Mouse (Mus musculus): ENCODE measurements around the gene Gpr84.

Gene Gpr84

DNA sequence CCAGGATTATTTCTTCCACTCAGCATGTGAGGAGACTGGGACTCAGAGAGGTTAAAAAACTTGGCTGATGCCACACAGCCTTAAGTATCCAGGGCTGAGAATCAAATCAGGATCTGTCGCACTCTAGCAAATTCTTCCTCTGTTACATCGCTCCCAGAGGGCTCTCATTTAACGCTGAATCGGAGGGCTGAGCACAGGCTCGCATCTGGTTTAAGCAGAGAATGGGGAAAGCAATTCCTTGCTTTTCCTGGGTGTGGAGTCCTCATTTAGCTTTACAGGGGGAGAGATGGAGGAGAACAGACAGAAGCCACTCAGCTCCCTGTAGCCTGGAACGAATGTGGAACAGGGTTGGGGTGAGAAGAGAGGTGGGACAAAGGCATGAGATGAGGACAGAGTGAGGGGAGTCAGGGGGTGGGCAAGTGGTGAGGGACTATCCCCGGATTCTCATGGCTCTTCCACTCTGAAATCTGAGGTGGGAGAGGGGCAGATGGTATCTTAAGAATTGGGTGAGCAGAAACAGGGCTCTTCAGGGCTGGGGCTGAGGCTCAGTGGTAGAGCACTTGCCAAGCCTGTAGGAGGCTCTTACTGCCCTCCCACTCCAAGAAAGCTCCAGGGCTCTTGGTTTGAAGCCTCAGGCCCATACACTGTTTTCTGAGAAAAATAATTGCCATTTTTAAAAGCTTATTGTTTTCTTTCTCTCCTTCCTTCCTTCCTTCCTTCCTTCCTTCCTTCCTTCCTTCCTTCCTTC, 25.2 kb upstream of the Gpr84 start:
- no peak for DNase-seq (ENCODE audit: low spot score)

DNA sequence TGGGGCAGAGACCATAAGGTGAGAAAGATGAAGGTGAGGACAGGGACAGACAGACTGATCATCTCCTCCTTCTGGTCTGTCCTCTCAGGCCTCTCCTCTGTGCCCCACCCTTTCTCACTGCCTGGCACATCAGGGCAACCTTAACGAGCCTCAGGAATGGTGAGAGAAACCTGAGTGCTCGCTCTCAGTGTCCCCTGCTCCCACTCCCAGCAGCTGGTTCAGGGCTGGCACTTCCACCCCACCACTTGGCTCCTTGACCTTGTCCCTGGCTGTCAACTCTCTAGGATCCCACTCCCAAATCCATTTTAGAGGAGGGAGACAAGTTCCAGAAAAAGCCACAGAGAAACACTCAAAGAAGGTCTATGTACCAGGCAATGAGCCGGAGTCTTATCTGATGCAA, 24.6 kb upstream of the Gpr84 start:
- no peak for DNase-seq (ENCODE audit: low spot score)

DNA sequence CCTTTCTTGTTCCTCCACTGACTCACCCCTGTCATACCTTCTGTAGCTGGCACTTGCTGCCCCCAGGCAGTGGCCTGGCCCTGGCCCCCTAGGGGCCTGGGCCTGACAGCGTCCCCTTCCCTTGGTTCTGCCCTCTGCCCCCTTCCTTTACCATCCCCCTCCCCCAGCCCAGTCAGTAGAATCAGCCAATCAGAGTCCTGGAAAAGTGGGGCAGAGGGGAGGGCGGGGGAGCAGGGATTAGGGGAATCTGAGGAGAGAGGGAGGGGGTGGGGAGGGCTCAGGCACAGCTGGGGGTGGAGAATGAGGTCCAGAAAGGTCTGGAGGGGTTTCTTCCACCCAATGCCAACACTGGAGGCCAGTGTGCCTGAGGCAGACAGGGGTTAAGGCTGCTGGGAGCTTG, 23.8 kb upstream of the Gpr84 start:
- no peak for DNase-seq (ENCODE audit: low spot score)

DNA sequence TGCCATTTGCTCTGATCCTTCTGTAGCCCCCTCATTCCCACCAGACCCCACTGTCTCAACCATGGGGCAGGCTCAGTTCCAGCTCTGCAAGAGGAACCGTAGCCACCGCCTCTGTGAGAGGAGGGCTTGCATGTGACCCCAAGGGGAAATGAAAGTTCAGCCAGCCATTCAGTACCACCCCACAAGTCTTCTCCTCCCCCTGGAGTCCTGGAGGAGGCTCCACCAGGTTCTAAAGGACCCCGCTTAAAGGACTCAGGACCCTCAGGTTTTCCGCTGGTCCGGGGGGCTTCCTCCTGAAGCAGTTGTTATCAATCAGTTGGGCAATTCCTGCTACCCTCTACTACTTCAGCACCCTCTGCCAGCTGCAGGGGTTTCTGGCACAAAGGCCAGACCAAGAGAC, 23.3 kb upstream of the Gpr84 start:
- DNase-seq (ENCODE audit: low spot score): no peak

DNA sequence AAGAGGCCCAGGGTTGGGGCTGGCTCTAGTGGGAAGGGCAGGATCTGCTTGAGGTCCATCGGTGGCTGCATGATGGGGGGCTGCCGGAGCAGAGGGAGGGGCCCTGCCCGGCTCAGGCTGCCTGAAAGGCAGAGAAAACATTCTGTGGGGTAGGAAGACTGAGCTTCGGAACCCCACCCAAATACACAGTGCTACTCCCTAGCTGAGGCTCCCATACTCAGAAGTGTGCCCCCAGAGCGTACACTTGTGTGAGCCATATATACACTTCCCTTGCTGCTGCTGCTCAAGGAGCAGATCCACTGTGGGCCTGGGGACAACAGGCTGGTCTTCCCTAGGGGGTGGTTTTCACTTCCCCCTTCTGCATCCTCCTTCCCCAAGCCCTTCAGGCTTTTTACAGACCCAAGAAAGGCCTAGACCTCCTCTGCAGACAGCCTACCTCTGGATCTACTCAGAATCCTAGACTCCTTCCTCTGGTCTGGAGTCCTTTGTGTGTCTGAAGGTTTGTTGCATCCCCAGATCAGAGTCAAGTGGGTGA, 22.7 kb upstream of the Gpr84 start:
- DNase-seq (ENCODE audit: low spot score): no peak

DNA sequence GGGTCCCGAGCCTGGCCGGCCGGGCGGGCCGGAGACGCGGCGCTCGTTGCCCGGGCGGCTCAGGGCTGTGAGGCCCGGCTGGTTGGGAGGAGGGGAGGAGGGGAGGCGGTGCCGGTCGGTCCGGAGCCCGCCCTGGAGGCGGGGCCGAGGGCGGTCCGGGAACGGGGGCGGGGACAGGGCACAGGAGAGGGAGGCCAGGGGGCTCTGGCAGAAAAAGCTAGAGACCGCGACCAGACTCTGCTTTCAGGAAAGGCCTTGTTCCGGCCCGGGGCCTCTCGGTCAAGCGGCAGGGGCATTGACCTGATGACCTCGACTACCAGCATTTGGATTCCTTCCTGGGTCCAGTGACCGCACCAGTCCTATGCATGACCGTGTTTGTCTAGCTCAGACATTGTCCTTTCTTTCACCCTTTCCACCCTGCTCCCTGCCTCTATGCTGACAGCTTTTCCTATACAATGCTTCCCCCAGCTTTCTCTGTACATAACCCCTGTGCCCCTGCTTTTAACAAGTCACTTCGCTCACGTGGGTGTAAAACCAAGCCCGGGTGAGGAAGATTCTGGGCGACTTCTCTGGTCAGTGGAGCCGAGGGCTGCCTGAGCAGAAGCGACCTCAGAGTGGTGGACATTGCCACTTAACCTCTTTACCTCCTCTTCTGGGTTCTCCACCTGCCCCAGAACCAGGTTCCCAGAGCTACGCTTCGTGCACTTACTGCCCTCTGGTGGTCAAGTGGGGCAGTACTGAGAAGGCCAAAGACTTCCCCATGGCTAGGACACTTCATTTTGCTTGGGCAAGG, 13.2 kb upstream of the Gpr84 start:
- peak; percentile 65 for DNase-seq (ENCODE audit: low spot score)

DNA sequence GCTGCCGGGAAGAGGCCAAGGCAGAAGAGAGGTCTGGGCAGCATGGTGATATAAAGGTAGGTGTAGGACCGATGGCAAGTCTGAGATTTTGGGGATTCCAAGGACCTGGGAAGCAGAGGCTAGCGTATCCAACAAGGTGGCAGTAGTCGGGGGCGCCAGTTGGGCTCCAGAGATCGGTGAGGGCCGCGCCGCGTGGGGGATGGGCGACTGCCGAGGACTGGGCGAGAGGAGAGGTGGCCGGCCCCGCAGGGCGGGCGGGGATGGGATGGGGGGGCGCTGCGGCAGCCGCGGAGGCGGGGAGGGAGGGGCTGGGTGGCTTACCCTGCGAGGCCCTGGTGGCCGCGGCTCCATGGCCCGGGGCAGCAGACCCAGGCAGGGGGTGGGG, 12.7 kb upstream of the Gpr84 start:
- DNase-seq (ENCODE audit: low spot score): no peak

DNA sequence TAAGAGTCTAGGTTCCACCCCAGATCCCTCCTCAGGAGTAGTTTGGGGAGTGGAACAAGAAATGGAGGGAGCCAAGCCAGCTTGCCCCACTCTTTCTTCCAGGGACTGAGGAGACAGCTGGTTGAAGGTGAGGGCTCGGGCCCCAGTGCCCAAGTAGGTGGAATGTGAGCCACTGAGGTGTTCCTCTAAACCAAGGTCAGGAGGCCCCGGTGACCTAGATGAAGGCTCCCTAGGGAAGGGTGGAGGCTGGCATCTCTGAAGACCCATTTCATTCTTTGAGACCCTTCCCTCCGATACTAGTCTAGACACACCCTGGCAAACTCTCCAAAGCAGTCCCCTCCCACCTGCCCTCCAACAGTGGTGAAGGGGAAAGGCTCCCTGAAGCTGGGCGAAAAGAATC, 12.0 kb upstream of the Gpr84 start:
- no peak for DNase-seq (ENCODE audit: low spot score)

DNA sequence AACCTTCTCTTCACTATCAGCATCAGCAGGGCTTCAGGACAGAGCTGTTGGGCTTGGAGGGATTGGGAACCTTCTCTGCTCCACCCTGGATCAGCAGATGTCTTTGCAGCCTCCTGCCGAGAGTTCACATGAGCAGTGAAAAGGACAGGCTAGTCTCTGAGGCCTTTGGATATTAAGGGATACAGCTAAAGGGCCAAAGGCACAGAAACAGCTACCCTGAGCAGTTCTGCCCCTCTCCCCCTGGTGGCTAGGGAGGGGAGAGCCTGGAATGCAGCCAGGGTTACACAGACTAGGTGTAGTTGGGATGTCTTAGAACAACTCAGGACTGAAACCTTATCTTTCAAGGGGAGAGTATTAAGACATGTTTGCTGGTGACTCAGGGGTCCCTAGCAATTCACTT, 10.7 kb upstream of the Gpr84 start:
- DNase-seq (ENCODE audit: low spot score): no peak

DNA sequence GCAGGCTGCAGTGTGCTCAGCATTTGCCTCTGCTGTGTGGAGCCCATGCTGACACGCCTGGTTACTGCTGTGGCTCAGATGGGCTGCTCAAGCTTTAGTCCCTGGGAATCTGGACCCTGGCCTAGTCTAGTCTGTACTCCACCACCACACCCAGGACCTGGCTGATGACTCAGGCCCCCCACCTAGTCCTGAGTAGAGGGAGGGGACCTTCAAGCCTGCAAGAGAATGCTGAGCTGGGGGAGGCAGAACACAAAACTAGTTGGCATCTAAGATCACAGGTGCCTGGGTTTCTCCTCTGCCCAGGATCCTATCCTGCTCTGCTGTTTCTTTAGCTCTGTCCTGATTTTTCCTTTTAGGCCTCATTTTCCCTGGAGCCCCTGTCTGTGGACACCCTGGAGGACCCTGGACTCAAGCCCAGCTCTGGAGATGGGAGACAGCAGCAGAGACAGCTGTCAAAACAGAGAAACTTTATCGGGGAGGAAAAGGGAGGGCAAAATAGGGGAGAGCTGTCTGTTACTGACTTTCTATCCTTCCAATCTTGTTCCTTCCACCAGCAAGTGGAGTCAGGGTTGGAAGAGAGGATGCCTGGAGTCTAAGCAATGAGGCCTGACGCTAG, 7.9 kb upstream of the Gpr84 start:
- DNase-seq (ENCODE audit: low spot score): no peak

DNA sequence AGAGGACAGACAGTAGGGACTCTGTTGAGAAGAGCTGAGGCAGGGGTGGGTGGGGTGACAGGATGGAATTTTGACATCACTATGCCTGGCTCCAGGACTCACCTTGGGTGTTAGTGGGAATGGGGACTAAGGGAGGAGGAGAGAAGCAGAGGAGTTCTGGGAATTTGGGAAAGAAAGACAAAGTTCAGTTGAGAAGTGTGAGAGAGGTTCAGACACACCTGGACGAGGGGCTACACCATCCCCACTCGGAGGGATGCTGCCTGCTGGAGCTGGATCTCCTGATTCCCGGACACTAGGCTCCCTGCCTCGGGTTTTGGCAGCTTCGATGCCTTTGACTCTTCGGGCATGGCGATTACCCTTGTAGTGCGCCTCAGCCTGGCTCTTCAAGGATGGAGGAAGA, 7.3 kb upstream of the Gpr84 start:
- no peak for DNase-seq (ENCODE audit: low spot score)

DNA sequence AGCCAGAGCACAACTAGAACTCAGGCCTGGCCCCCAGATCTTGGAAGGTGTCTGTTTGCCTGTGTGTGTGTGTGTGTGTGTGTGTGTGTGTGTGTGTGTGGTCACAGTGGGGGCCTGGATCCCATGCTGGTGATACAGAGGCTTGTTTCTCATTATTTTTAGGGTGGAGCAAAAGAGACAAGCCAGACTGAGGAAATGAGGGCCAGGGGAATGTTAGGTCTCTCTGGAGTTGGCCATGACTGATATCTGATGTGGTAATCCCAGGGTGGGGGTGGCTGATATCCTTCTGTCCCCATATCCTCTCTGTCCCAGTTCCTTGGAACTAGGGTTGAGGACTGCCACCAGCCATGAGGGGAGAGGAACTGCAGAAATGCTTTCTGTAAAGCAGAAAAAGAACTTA, 6.7 kb upstream of the Gpr84 start:
- DNase-seq (ENCODE audit: low spot score): no peak

DNA sequence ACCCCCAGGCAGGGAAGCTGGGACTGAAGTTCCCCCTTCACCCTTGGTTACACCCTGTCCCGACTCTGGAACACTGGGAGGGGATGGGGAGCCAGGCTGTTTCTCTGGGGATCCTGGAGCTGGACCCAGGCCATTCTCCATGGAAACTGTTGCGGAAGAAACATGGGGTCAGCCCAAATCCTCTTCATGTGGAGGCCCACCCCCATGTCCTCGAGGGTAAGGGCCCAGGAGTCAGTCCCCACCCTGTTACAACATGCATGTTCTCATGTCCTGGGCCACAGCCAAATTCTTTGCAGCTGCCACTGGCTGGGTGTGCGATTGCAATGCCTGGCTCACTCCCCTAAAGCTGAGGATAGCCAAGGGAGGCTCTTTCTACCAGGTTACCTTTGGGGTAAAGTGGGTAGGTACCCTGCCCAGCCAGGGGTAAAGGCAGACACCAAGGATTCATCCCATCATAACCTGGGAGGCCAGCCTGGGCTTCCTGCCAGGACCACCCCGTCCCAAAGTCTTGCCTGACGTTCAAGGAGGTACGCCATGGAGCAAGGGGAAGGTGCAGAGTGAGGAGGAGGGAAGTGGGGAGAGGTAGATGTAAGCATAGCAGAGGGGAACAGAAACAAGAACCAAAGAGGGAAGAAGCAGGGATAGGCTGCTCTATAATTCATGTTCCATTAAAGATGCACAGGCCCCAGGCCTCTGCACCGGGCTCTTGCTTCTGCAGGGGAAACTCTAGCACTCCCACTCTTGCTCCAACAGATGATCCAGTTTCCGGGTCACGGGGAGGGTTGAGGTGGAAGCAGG, 5.8 kb upstream of the Gpr84 start:
- no peak for DNase-seq (ENCODE audit: low spot score)

DNA sequence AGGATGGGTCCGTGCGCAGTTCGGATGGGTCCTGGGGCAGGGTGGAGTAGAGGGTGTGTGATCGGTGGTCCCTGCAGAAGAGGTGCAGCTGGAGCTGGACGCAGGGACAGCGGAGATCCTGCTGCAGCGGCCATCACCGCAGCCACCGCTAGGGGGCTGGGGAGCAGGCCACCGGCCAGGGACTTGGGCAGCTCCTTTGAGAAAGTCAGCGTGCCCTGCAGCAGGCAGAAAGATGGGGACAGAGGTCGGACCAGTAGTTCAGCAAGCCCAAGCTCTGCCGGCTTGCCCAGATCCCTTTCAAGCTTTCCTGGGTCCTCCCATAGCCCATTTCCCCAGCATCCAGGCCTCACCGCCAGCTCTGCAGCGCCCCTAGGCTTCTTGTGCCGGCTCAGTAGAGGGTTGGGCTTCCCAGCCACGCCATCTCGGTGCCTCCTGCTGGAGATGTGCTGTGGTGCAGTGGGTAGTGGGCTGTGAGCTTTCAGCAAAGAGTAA, 4.6 kb upstream of the Gpr84 start:
- no peak for DNase-seq (ENCODE audit: low spot score)

DNA sequence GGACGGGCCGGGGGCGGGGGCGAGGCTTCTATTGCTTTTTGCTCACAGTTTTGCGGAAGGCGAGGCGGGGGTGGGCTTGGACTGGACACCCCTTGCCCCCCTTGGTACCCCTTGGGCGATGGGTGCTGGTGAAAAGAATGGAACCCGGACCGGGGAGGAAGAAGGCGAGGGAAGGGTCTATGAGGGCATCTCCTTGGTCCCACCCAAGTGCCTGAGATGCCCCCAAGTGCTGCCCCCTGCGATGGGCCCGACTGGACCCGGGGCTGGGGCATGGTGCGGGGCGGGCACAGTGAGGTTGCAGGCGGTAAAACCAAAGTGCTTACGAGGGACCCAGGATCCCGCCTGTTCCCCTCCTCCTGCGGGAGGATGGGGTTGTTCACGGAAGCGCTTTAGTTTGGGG, 3.8 kb upstream of the Gpr84 start:
- no peak for DNase-seq (ENCODE audit: low spot score)

DNA sequence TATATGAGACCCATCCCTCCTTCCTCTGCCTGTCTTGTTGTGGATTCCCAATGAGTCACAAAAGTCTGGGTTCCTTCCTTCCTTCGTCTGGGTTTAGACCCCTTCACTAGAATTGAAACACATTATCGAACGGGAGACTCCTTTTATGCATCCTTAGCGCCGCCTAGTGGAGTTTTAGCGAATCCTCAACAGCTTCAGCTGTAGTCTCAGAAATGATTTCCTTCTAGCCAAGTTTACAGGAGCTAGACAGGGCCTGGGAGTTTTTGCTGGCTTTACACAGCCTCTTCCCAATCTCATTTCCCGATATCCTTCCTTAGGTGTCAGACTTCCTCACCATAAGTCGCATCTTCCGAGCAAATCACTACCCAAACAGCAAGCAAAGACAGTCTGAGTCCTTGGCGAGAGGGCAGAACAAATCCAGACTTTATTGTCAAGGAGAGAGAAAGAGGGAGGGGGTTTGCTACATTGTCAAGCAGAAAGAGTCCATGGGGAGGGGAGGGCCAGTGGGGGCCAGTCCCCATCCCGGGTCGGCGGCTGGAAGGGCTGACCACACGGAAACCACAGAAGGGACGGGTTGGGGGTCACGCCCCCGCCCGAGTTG, 3.2 kb upstream of the Gpr84 start:
- DNase-seq (ENCODE audit: low spot score): peak; percentile 54

DNA sequence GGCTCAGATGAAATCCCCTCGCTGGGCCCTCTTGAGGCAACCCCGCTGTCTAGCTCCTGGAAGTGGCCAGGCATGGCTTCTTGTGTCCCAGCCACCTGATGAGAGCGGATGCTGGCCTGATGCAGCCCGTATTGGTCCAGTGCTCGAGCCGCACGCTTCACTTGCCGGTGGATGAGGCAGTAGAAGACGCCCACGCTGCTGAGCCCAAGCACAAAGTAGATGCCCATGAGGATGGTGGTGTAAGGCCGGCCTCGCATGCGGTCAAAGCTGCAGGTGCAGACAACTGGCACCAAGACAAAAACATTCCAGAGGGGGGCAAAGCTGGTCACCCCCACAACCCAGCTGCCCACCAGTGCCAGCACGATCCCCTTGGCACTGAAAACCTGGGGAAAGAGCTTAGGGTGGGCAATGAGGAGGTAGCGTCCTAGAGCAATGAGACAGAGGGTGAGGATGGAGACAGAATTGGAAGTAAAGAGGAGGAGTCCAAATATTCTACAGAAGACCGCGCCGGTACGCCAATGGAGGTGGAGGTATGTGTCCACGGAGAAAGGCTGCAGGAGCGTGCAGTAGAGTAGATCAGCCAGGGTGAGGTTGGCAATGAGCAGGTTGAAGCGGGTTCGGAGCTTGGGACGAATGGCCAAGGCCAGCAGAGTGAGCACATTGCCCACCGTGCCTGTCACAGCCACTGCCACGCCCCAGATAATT, 1.4 kb downstream of the Gpr84 start:
- no peak for DNase-seq (ENCODE audit: low spot score)

DNA sequence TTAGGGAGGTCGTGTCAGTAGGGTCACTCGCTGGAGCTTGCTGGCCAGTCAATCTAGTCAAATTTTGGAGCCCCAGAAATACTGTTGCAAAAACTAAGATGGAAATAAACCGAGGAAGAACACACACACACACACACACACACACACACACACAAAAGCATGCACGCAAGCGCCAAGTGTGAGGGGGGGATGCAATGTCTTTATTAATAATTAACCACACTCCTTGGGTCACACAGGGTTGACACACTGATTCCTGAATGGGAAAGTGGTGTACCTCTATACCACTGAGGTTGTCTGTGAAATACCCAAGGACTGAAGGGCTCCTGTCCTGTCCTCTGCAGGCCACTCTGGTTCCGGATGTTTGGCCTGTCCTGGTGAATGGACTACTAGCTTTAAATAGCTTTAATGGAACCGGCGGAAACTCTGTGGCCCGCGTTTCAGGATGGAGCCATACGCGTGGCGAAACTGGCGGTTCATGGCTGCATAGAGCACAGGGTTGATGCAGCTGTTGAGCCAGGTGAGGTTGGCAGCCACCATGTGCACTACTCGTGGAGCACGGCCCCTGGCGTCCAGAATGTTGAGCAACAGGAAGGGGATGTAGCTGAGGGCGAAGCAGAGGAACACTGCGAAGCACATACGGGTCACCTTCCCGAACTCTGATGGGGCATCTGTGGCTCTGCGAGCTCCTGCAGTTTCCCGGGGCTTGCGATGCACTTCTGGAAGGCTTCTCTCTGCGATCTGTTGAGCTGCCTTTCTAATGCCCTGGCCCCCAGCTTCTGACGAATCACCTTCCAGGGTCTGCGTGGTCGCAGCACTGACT, 2.1 kb downstream of the Gpr84 start:
- DNase-seq (ENCODE audit: low spot score): no peak

DNA sequence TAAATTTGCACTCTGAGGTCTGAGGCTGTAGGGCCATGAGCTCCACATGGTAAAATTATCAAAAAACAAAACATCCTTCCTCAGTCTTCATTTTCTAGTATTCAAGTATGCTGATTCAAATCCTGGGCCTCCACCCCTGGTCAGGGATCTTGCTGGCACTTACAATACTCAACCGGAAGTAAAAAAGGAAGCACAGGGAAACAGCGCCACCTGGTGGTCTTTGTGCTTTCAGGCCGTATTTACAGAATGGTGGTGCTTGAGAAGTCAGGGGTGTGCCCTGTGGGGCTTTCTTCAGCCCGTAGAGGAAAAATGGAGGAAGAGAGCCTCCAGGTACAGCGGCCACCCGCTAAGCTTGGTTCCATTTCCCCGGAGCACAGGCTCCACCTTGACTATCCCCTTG, 3.3 kb downstream of the Gpr84 start:
- DNase-seq (ENCODE audit: low spot score): peak; percentile 86
